Mouse (Mus musculus) CD4-positive naive resting alpha-beta T cell, adult 76 days (primary cell): ENCODE results near the gene Rpp25. TPM values are rescaled to one million over a fixed set of nuclear protein-coding genes. Genes with fewer than 3 reads are reported as not detected.

Experiments
- total RNA-seq: library from RNA; stranded (reverse); gene quantifications from one replicate; pipeline ENCODE4 v1.2.4, GENCODE M21; 2023

The Rpp25 gene
- not detected for total RNA-seq

DNA sequence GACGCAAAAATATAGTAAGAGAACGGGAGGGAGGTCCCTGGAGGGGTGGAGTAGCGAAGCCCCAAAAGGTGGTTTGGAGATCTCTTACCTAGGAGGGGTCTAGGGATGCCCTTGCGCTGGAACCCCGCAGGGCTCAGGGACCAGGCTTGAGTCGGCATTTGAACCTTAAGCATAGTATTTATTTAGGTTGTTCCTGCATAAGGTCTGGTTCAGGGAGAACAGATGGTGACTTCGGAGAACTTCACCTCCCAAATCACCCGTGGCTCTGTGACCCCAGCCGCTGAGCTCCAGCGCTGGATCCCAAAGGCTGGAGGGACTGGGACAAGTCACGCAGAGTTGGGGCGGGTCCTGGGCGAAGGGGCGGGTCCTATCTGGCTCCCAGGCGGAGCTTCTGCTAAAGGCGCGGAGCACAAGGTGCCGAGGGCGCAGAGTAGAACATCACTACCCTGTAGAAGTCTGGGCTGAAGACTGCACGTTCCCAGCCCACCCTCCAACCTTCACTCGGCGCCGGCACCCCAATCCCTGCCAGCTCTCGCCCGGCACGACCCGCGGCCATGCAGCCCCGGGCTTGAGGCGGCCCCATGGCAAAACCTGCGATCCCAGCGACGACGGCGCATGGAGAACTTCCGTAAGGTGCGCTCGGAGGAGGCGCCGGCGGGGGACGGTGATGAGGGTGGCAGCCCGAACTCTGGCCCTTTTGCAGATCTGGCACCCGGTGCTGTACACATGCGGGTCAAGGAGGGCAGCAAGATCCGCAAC, at the start of gene Rpp25:
Gene Rpp25 (plus strand): TSS at position 405 of the 759 bp plus-strand sequence.

DNA sequence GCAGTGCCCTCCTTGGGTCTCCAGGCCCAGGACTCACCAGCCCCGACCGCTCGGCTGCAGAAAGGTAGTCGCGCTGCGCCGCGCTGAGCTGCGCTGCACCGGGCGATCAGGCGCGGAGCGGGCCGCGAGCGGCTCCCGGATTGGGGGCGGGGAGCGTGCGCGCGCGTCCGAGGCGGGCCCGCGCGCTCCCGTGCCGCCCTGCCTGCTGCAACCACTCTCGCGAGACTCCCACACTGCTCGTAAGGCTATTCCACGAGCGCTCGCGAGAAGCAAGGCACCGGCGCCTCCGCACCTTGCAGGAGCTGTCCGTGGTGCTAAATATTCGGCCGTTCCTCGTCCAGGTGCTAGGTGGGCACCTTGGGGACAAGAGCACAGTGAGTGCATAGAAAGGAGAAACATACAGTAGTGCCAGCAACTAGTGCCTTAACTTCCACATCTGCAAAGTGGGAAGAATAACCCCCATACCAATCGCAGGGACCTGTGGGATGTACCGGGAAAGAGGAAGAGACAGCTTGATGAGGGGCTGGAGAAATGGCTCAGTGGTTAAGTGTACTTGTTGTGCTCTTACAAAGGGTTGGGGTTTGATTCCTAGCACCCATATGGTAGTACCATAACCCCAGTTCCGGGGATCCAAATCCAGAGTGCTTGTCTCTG, 35.8 kb upstream of the Rpp25 start, which contains the start of gene Scamp5:
Gene Scamp5 (minus strand): TSS at position 165 of the 654 bp plus-strand sequence.

DNA sequence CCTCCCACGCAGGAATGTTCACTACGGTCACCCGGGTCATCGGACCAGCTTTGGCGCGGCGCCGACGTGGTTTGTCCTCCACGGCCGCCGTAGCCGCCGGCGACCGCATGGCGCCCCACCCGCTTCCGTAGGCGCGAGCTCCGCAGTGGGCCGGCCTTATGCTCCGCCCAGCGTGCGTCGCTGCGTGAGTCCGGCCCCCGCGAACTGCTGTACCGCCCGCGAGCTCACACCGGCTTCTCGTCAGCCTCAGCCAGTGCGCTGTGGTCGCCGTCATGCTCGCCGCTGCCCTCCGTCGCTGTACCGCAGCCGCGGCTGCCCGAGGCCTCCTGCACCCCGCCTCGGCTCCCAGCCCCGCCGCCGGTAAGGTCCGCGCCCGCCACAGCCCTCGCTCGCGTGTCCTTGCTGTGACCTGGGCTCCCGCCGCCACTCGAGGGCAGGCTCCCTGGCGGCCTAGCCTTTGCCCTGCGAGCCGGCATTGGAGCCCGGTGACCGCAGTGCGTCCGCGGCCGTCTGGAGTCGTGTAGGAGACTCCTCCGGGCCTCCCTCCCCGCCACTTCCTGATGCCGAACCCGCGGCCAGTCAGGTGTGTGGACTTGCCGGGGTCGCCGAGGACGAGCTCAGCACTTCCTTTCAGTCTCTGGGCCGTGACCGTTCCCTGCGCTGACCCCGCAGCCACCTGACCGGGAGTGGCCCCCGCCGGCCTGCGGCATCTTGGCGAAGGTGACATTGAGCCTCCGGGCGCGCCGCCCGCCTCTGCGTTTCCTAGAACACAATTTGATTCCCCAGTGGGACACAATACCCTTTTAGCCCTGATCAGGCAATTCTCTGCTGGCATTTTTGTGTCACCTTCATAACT, 17.5 kb downstream of the Rpp25 start, which contains the start of gene Cox5a:
Gene Cox5a (plus strand): TSS at position 219 of the 856 bp plus-strand sequence.

DNA sequence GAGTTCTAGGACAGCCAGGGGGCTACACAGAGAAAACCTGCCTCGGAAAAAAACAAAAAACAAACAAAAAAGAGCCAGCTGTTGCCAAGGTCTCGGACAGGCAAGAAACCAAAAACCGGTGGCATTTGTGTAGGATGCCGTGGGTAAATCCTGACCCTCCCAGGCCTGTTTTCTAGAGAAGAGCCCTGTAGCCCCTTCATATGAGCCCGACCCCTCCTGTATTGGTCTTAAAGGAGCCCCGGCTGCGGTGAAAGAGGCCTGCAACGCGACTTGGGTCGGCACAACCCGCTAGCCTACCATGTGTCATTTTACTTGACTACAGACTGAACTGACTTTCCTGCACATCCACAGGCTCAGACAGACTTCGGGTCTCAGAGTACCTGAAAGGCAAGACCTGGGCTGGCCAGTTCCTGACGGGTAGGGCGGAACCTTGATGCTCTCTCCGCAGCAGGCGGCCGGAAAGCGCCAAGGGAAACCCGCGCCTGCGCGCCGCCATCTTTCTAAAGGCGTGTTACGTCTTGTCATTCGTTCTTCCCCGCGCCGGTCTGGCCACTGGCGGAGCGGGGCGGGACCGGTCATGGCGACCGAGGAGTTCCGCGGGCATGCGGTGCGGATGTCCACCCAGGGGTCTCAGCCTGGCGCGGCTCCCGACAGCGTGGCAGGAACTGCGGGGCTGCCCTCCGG, 33.4 kb downstream of the Rpp25 start, which contains the start of gene Fam219b:
Gene Fam219b (plus strand): TSS at position 485 of the 684 bp plus-strand sequence.

DNA sequence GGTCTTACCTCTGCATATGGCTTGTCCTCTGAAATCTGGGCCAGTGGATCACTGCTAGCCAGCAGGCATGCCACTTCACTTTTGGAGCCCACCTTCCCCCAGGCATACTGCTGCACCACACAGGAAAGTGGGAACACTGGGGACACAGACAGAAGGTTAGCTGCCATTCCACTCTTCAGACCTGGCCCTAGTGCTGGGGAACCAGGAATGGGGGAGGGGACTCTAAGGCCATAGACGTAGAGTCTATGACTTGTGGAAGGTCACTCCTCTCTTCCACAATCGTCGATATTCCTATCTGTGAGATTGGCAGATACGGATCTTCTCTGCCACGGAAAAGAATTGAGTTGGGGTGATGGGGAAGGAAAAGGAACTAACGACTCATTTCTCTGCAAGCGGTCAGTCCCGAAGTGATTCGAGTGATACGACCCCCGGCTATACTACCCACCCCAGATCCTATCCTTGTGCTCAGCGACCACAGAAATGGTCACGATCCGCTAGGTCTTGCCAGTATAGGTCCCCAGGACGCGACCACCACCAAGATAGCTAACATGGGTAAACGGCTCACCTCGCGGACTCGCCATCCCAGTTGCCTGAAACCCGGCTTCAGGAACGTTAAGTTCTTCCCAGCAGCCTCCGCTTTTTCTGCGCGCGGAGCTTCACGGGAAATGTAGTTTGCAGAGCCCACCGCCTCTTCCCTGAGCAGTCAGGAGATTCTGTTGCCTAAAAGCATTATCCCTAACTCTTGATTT, 48.5 kb downstream of the Rpp25 start, which contains the start of gene Mpi:
Gene Mpi (minus strand): TSS at position 625 of the 749 bp plus-strand sequence.

Other genes with a start within 250 kb of the Rpp25 start
- 123 TPM for gene 1700017B05Rik, start 241.4 kb upstream of the Rpp25 start, total RNA-seq
- 51.9 TPM for gene Ppcdc, start 63.9 kb upstream of the Rpp25 start, total RNA-seq
- gene Scamp5, start 36.0 kb upstream of the Rpp25 start, total RNA-seq = 0.18 TPM
- gene Cox5a, start 17.2 kb downstream of the Rpp25 start, total RNA-seq = 88.2 TPM
- 12.5 TPM for gene Fam219b, start 33.5 kb downstream of the Rpp25 start, total RNA-seq
- 8.2 TPM for gene Mpi, start 48.7 kb downstream of the Rpp25 start, total RNA-seq
- gene Scamp2, start 56.9 kb downstream of the Rpp25 start, total RNA-seq = 95.5 TPM
- 59.3 TPM for gene Ulk3, start 85.4 kb downstream of the Rpp25 start, total RNA-seq
- not detected for gene Cplx3, start 102.3 kb downstream of the Rpp25 start, total RNA-seq
- 0.88 TPM for gene Lman1l, start 116.7 kb downstream of the Rpp25 start, total RNA-seq
- 280 TPM for gene Csk, start 149.6 kb downstream of the Rpp25 start, total RNA-seq
- gene Cyp1a2, start 179.7 kb downstream of the Rpp25 start, total RNA-seq = not detected
- gene Cyp1a1, start 183.9 kb downstream of the Rpp25 start, total RNA-seq = not detected
- gene Edc3, start 204.5 kb downstream of the Rpp25 start, total RNA-seq = 17.1 TPM